Mouse (Mus musculus) olfactory bulb, adult 2 months (tissue): ENCODE data around the gene Impdh2. TPM values are rescaled to one million over a fixed set of nuclear protein-coding genes. Genes with fewer than 3 reads are reported as not detected.
"Not testable (repeated sequence)": the region's sequence is repeated elsewhere in the genome, so short reads cannot be mapped to it uniquely, and the experiment has no call there.

ENCODE experiments used
- H3K27ac ChIP-seq: fragments of 200-500 bp; 2 replicates; pipeline ENCODE4 v1.5.1; 2012; ENCODE audit warnings: low read depth, low read length; ENCODE audit not compliant: insufficient read depth
- H3K4me1 ChIP-seq: fragments of 200-500 bp; 2 replicates; pipeline ENCODE4 v1.6.1; 2012; ENCODE audit warnings: low read length; ENCODE audit not compliant: control insufficient read depth, insufficient read depth
- H3K4me3 ChIP-seq: fragments of 200-500 bp; 2 replicates; pipeline ENCODE4 v1.5.1; 2012; ENCODE audit warnings: mild to moderate bottlenecking, low read depth, low read length, moderate library complexity; ENCODE audit not compliant: insufficient read depth
- CTCF ChIP-seq: fragments of 200-500 bp; IDR thresholded peaks from 2 replicates; pipeline ENCODE4 v1.5.1; 2012; ENCODE audit warnings: low read depth, mild to moderate bottlenecking, low read length, moderate library complexity; ENCODE audit not compliant: insufficient read depth
- POLR2A ChIP-seq: fragments of 200-500 bp; IDR thresholded peaks from 2 replicates; pipeline ENCODE4 v1.6.1; 2012; ENCODE audit warnings: mild to moderate bottlenecking, low read depth, low read length, moderate library complexity; ENCODE audit not compliant: insufficient read depth
- WGBS: fragments of 180-500 bp; shearing (Covaris S2); methylation state at CpG from one replicate; pipeline ENCODE4 v1.1.7; 2018; 5-methylcytosine and 5-hydroxymethylcytosine counted together
- polyA plus RNA-seq: library from polyadenylated mRNA; stranded (reverse); fragments of >200 nt; gene quantifications from 2 replicates; pipeline ENCODE4 v1.2.4, GENCODE M21; 2012; ENCODE audit warnings: low replicate concordance; ENCODE audit not compliant: missing spikeins, insufficient read depth, insufficient read length

The Impdh2 gene
- polyA plus RNA-seq, 1 experiment = not detected

DNA sequence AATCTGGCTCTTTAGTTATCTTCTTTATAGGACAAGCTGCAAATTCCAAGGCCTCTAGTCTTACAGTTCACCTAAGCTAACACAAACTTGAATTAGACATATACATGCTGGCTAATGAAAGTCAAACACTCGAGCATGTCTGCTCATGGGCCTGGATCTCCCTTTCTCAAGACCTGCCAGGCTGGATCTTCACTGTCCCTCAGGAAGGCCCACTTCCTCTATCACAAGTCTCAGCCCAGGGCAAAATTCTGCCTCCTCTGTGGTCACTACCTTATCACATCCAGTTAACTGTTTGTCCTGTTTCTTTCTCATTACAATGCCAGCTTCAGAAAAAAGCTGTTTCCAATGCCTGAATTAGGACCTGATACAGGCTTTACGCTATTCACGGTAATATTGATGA, 34.3 kb downstream of the Impdh2 start:
- TF ChIP-seq CTCF (no peak), POLR2A (no peak)
- Histone ChIP-seq H3K4me3 (no peak overlapping the region), H3K27ac (no peak overlapping the region), H3K4me1 (peaks cover 12% of the 10 kb centered on the region)
- WGBS = 83% methylated on average over 3 of the region's 3 CpGs

DNA sequence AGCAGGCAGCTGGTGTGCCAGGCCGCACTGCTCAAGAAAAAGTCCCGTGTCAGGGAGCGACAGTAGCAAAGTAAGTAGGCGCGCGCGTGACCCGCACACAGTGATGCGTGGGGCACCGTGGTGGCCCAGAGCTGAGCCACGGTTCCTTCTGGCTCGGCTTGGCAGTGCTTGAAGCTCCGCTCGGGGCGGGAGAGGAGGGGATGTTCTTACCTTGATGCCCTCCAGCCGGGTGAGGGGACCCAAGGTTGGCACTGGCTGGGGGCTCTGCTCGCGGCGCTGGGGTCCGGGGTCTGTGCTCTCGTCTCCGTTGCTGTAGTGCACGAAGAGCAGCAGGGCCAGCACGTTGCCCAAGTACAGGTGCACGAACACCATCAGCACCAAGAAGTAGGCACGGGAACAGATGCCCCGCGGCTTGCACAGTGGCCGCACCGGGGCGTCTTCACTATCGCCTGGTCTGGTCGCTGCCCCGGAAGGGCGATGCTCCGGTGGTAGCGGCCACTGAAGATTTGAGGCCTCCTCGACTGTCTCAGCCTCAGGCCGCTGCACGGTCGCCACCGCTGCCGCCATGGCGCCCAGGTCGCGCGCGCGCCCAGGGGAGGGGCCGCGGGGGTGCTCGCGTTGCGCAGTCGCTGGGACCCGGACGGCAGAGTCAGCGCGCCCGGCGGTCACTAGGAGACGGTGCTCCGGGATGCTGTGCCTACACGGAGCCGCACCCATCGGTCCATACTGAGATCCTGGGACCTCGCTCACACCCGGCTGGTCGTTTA, 37.1 kb downstream of the Impdh2 start, which contains the start of gene P4htm:
Gene P4htm, minus strand, starts transcription at position 670 of the 767 bp plus-strand sequence.
- TF ChIP-seq POLR2A (peak; percentile 78), CTCF (no peak)
- peak within 1 kb of the TSS; percentile 65 for H3K4me3 ChIP-seq
- H3K27ac ChIP-seq = peak within 1 kb of the TSS; percentile 76
- 0 out of 2 replicates have a peak, but pooled peaks cover 2% of the 10 kb centered on the region for H3K4me1 ChIP-seq
- under 1% methylated on average over 69 of the region's 69 CpGs for WGBS

DNA sequence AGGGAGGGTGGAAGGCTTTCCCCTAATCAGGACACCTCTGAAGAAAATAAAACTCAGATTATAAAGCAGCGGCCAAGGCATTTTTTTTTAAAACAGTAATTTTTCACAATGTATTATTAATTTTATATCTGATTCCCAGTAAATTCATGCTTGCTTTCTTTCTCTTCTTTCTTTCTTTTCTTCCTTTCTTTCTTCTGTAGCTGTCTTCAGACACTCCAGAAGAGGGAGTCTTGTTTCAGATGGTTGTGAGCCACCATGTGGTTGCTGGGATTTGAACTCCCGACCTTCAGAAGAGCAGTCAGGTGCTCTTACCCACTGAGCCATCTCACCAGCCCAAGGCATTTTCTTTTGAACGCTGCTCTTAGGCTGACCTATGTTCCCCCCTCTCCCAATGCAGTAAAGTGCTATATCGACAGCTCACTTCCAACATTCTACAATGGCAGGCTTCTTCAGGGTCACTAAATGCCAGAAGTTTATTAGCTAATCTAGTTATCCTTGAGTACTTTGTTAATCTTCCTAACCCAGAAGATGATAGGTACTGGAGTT, 39.0 kb downstream of the Impdh2 start:
- H3K27ac ChIP-seq = no peak overlapping the region
- H3K4me3 ChIP-seq = no peak overlapping the region
- 0 out of 2 replicates have a peak, but pooled peaks cover 2% of the 10 kb centered on the region for H3K4me1 ChIP-seq
- no peak for TF ChIP-seq POLR2A
- no peak for TF ChIP-seq CTCF
- 75% methylated on average over 4 of the region's 4 CpGs for WGBS

DNA sequence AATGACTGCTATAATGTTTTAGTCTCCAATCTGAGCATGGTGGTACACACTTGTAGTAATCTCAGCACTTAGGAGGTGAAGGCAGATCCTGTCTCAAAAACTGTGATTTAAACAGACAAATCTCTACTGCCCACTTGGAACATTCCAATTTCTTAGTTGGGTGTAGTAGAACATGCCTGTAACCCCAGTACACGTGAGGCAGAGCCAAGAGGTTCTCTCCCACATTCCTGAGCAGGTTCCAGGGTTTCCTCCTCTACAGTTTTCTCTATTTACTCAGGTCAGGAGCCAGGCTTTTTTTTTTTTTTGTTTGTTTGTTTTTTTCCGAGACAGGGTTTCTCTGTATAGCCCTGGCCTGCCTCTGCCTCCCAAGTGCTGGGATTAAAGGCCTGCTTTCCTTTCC, 39.9 kb downstream of the Impdh2 start:
- WGBS = 47% methylated on average over 2 of the region's 2 CpGs
- Histone ChIP-seq H3K27ac (no peak overlapping the region), H3K4me3 (no peak overlapping the region), H3K4me1 (0 out of 2 replicates have a peak, but pooled peaks cover 2% of the 10 kb centered on the region)
- TF ChIP-seq CTCF (no peak), POLR2A (no peak)

DNA sequence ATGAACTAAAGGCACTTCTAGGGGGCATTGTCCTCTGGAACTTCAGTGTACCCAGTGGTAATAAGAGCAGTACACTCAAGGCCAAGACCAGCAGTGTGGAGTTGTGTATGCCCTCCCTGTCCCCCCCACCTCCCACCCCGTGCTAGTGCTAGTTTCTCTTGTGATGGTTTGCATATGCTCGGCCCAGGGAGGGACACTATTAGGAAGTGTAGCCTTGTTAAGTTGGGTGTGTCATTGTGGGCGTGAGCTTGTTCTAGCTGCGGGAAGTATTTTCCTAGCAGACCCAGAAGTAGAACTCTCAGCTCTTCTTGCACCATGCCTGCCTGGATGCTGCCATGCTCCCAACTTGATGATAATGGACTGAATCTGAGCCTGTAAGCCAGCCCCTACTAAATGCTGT, 41.9 kb downstream of the Impdh2 start:
- TF ChIP-seq POLR2A (no peak), CTCF (no peak)
- Histone ChIP-seq H3K27ac (no peak overlapping the region), H3K4me3 (no peak overlapping the region), H3K4me1 (no peaks in the 10 kb centered on the region)
- 74% methylated on average over 4 of the region's 4 CpGs for WGBS

DNA sequence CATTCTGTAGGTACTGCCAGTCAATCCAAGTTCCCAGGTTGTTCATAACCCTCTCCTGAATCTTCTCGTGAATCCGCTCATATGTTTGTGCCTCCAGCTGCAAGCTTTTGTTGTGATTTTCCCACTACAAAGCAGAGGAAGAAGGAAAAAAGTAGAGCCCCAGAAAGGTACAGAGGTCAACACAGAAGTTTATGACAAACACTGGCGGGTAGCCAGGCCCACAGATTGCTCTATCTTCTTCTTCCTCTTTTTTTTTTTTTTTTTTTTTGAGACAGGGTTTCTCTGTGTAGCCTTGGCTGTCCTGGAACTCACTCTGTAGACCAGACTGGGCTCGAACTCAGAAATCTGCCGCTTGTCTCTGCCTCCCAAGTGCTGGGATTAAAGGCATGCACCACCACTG, 47.8 kb downstream of the Impdh2 start:
- H3K4me3 ChIP-seq, H3K27ac ChIP-seq, H3K4me1 ChIP-seq: not testable (repeated sequence)
- WGBS = 94% methylated on average over 5 of the region's 5 CpGs

DNA sequence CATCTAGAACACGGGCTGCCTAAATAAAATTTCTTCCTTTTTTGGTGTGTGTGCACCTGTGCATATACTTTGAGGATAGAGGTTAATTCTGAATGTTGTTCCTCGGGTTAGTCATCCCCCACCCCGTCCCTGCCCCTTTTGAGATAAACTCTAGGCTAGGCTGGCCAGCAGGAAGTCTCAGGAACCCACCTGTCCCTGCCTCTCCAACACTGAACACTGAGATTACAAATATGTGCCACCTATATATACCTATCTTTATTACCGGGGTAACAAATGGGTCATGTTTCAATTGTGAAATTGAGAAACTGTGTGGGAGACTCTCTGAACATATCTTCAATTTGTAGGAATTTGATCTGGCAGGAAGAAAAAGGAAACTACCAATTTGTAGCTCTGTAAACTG, 48.8 kb downstream of the Impdh2 start:
- no peak for TF ChIP-seq CTCF
- no peak for TF ChIP-seq POLR2A

DNA sequence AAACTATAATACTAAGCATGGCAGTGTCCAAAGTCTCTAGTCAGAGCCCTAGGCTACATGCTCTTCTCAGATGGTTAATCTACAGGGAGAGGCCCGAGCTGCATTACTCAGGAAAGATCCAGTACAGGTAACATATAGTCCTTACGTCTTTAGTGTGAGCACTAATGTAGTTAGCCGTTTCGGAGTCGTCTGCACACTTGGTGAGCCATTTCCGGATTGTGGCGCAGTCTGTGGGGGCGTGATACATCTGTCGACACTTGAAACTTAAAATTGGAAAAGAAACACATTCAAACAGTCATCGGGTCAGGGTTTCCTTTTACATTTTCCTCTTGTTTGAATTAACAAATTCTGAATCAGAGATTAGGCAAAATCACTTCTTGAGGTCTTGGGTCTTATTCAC, 51.4 kb downstream of the Impdh2 start:
- no peak overlapping the region for H3K27ac ChIP-seq
- no peak overlapping the region for H3K4me3 ChIP-seq
- 84% methylated on average over 10 of the region's 10 CpGs for WGBS
- H3K4me1 ChIP-seq = no peaks in the 10 kb centered on the region
- TF ChIP-seq CTCF = no peak
- no peak for TF ChIP-seq POLR2A

More for the DNA sequence above, 48.8 kb downstream of the Impdh2 start:
- Histone ChIP-seq H3K4me3 (no peak overlapping the region), H3K4me1 (no peaks in the 10 kb centered on the region), H3K27ac (no peak overlapping the region)
- WGBS = 88% methylated on average over 4 of the region's 4 CpGs

Other genes with a start within 250 kb of the Impdh2 start
- gene Gpx1, start 221.4 kb upstream of the Impdh2 start, polyA plus RNA-seq = not detected in 2 replicates
- gene Usp4, start 212.4 kb upstream of the Impdh2 start, polyA plus RNA-seq = not detected in 2 replicates
- gene 1700102P08Rik, start 167.5 kb upstream of the Impdh2 start, polyA plus RNA-seq = not detected in 2 replicates
- not detected in 2 replicates for gene Ccdc36, start 131.8 kb upstream of the Impdh2 start, polyA plus RNA-seq
- not detected in 2 replicates for gene BC048562, start 123.8 kb upstream of the Impdh2 start, polyA plus RNA-seq
- not detected in 2 replicates for gene Ccdc71, start 99.8 kb upstream of the Impdh2 start, polyA plus RNA-seq
- gene Klhdc8b, start 98.7 kb upstream of the Impdh2 start, polyA plus RNA-seq = not detected in 2 replicates
- not detected in 2 replicates for gene Lamb2, start 80.5 kb upstream of the Impdh2 start, polyA plus RNA-seq
- gene Usp19, start 69.7 kb upstream of the Impdh2 start, polyA plus RNA-seq = 102 and 511 TPM in 2 replicates
- not detected in 2 replicates for gene Qars, start 52.6 kb upstream of the Impdh2 start, polyA plus RNA-seq
- not detected in 2 replicates for gene Qrich1, start 43.5 kb upstream of the Impdh2 start, polyA plus RNA-seq
- gene Ndufaf3, start 7.1 kb downstream of the Impdh2 start, polyA plus RNA-seq = not detected in 2 replicates
- gene Dalrd3, start 9.6 kb downstream of the Impdh2 start, polyA plus RNA-seq = not detected in 2 replicates
- gene Wdr6, start 18.5 kb downstream of the Impdh2 start, polyA plus RNA-seq = 73.0 TPM in 1 of 2 replicates, not detected in the other
- gene P4htm, start 37.4 kb downstream of the Impdh2 start, polyA plus RNA-seq = not detected in 2 replicates
- not detected in 2 replicates for gene Arih2, start 89.1 kb downstream of the Impdh2 start, polyA plus RNA-seq
- not detected in 2 replicates for gene Slc25a20, start 101.8 kb downstream of the Impdh2 start, polyA plus RNA-seq
- gene Prkar2a, start 129.0 kb downstream of the Impdh2 start, polyA plus RNA-seq = not detected in 2 replicates
- gene Ip6k2, start 223.5 kb downstream of the Impdh2 start, polyA plus RNA-seq = not detected in 2 replicates
- not detected in 2 replicates for gene Nckipsd, start 248.1 kb downstream of the Impdh2 start, polyA plus RNA-seq